Mouse (Mus musculus): ENCODE results near the gene Slco2b1.

GRCm38 (mm10) chr7:99702201-99702600 is 8.9 kb downstream of the Slco2b1 start:
- no peak for TF ChIP-seq CTCF (IDR thresholded peaks at IDR 0.05; ENCODE audit: low read depth, low read length)
- TF ChIP-seq GATA1 (IDR thresholded peaks at IDR 0.05; ENCODE audit: borderline replicate concordance, low read length) = no peak

All from G1E (cell line).